Mouse (Mus musculus): ENCODE data around the gene Prkar1b. TPM values are rescaled to one million over a fixed set of nuclear protein-coding genes. Genes with fewer than 3 reads are reported as not detected.
A peak's percentile ranks its signal among the peaks of the same experiment; 100 is the strongest.

Prkar1b gene
- polyA plus RNA-seq (2015; fragmentation: Nextera tagmentation; extraction: Ambion mirVana) = 327 and 368 TPM in 2 replicates

DNA sequence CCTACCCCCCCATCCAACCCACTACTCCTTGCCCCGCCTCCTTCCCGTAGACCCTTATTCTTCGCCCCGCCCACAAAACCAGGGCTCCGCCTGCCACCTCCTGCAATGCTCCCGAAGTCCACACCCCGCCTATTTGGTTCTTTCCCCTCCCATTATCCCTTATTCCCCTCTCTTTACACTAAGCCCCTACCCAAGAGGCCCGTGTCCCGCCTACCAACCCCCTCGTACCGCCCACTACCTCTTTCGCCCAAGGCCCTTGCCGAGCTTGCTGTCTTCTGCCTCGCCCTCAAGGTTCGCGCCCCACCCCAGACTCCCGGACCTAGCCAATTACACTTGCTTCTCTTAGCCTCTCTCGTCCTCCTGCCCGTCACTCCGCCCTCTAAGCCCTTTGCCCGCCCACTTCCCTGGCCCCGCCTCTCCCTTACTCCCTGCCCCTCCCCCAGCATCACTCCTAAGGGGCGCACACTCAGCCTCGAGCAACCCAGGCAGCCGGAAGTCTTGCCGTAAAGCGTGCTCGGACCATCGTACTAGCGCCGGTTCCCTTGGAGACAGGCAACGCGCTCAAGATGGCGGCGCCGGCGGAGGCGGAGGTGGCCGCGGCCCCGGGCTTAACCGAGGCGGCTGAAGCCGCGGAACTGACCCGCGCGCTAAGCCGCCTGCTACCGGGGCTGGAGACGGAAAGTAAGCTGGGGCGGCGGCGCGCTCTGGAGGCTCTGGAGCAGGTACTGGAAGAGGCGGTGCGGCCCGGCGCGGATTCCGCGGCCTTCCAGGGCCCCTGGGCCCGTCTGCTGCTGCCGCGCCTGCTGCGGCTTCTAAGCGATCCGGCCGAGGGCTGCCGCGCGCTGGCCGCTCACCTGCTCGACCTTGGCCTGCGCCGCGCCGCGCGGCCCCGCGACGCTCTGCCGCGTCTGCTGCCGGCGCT is at the start of gene Prkar1b, which contains the start of gene Dnaaf5:
Gene Prkar1b (minus strand): TSS at position 321 of the 922 bp plus-strand sequence.
Gene Dnaaf5 (plus strand): TSS at position 543 of the 922 bp plus-strand sequence.
- WGBS = 0% methylated on average over 67 of the region's 87 CpGs
- H3K4me1 ChIP-seq (ENCODE audit: control insufficient read depth, insufficient read depth, low read length) = peaks cover 19% of the 10 kb centered on the region
- H3K4me3 ChIP-seq (ENCODE audit: low read depth, low read length) = peak within 1 kb of the TSS; percentile 91
- peak within 1 kb of the TSS; percentile 76 for H3K27ac ChIP-seq (ENCODE audit: low read length)
- peak within 1 kb of the TSS; percentile 79 for H3K9ac ChIP-seq (ENCODE audit: low read depth, low read length)
- H3K9me3 ChIP-seq (replicated peaks; ENCODE audit: control insufficient read depth, low read length, poor library complexity, severe bottlenecking) = no peaks in the 10 kb centered on the region
- peak; percentile 94 for ATAC-seq
- peaks cover 18% of the 10 kb centered on the region; the same call in 1 of the 2 replicates for H3K36me3 ChIP-seq (ENCODE audit: control insufficient read depth, insufficient read depth, low read length)
- no peaks in the 10 kb centered on the region for H3K27me3 ChIP-seq (ENCODE audit: control insufficient read depth, insufficient read depth, low read depth, low read length)
- peak within 1 kb of the TSS; percentile 94 for H3K4me2 ChIP-seq (ENCODE audit: low read length)

DNA sequence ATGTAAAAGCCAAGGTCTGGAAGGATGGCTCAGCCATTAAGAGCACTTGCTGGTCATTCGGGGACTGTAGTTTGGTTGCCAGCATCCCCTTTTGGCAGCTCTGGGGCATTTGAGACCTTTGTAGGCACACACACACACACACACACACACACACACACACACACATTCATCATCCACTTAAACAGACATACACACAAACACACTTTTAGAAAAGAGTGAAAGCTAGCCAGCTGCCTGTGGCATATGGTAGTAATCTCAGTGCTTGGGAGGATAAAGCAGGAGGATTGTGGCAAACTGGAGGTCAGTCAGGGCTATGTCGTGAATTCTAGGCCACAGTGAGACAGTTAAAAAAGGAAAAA is 49.8 kb upstream of the Prkar1b start:
- ATAC-seq = no peak
- peak overlapping the region; percentile 80 for H3K9ac ChIP-seq (ENCODE audit: low read depth, low read length)
- 44% methylated on average over 2 of the region's 2 CpGs for WGBS
- peak overlapping the region; percentile 77 for H3K4me3 ChIP-seq (ENCODE audit: low read depth, low read length)
- H3K27ac ChIP-seq (ENCODE audit: low read length) = peak overlapping the region; percentile 89
- H3K4me1 ChIP-seq (ENCODE audit: control insufficient read depth, insufficient read depth, low read length) = peaks cover 21% of the 10 kb centered on the region
- no peaks in the 10 kb centered on the region for H3K9me3 ChIP-seq (replicated peaks; ENCODE audit: control insufficient read depth, low read length, poor library complexity, severe bottlenecking)
- no peaks in the 10 kb centered on the region for H3K27me3 ChIP-seq (ENCODE audit: control insufficient read depth, insufficient read depth, low read depth, low read length)
- H3K36me3 ChIP-seq (ENCODE audit: control insufficient read depth, insufficient read depth, low read length) = no peaks in the 10 kb centered on the region
- peak overlapping the region; percentile 86 for H3K4me2 ChIP-seq (ENCODE audit: low read length)

DNA sequence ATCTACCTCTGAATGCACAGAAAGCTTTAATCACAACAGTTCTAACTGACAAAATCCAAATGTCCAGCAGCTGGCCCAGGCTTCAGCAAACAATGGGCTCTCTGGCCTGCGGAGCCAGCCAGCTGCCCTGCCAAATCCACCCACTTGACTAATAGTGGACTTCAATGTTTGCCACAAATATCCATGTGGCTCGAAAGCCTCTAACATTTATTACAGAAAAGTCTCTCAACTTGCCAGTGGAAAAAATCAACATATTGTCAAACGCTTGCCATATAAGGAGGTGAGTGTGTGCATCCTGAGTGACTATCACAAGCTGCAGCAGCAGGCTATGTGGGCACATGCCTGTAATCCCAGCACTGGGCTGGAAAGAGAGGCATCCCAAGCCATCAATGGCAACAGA is 49.0 kb upstream of the Prkar1b start:
- H3K36me3 ChIP-seq (ENCODE audit: control insufficient read depth, insufficient read depth, low read length) = no peaks in the 10 kb centered on the region
- no peak for ATAC-seq
- no peak overlapping the region for H3K4me2 ChIP-seq (ENCODE audit: low read length)
- H3K9ac ChIP-seq (ENCODE audit: low read depth, low read length) = no peak overlapping the region
- 84% methylated on average over 3 of the region's 3 CpGs for WGBS
- no peaks in the 10 kb centered on the region for H3K27me3 ChIP-seq (ENCODE audit: control insufficient read depth, insufficient read depth, low read depth, low read length)
- no peaks in the 10 kb centered on the region for H3K9me3 ChIP-seq (replicated peaks; ENCODE audit: control insufficient read depth, low read length, poor library complexity, severe bottlenecking)
- H3K27ac ChIP-seq (ENCODE audit: low read length) = no peak overlapping the region
- no peak overlapping the region for H3K4me3 ChIP-seq (ENCODE audit: low read depth, low read length)
- peaks cover 19% of the 10 kb centered on the region for H3K4me1 ChIP-seq (ENCODE audit: control insufficient read depth, insufficient read depth, low read length)

- H3K9me3 ChIP-seq (replicated peaks; ENCODE audit: control insufficient read depth, low read length, poor library complexity, severe bottlenecking) = no peaks in the 10 kb centered on the region
- peaks cover 10% of the 10 kb centered on the region; the same call in 1 of the 2 replicates for H3K36me3 ChIP-seq (ENCODE audit: control insufficient read depth, insufficient read depth, low read length)
- no peaks in the 10 kb centered on the region for H3K4me1 ChIP-seq (ENCODE audit: control insufficient read depth, insufficient read depth, low read length)
- no peak overlapping the region for H3K27ac ChIP-seq (ENCODE audit: low read length)
- H3K4me3 ChIP-seq (ENCODE audit: low read depth, low read length) = no peak overlapping the region
- 75% methylated on average over 5 of the region's 5 CpGs for WGBS
- H3K4me2 ChIP-seq (ENCODE audit: low read length) = no peak overlapping the region
- no peaks in the 10 kb centered on the region for H3K27me3 ChIP-seq (ENCODE audit: control insufficient read depth, insufficient read depth, low read depth, low read length)
- ATAC-seq = no peak
- no peak overlapping the region for H3K9ac ChIP-seq (ENCODE audit: low read depth, low read length)
These were observed 41.2 kb upstream of the Prkar1b start for GRCm38 (mm10) chr5:139190958-139191357.

DNA sequence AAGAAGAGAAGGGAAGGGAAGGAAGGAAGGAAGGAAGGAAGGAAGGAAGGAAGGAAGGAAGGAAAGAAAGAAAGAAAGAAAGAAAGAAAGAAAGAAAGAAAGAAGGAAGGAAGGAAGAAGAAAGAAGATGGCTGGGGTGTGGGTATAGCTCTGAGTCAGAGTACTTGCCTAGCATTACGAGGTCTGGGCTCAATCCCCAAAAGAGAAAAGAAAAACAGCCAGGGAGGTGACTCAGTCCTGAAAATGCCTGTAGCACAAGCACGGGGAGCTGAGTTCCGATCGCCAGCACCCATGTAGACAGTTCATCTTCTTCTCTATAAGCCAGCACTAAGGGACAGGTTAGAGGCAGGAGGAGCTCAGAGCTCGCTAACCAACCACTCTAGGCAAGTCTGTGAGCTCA is 39.9 kb upstream of the Prkar1b start:
- no peak overlapping the region for H3K27ac ChIP-seq (ENCODE audit: low read length)
- H3K4me3 ChIP-seq (ENCODE audit: low read depth, low read length) = no peak overlapping the region
- peaks cover 14% of the 10 kb centered on the region for H3K36me3 ChIP-seq (ENCODE audit: control insufficient read depth, insufficient read depth, low read length)
- H3K4me1 ChIP-seq (ENCODE audit: control insufficient read depth, insufficient read depth, low read length) = no peaks in the 10 kb centered on the region
- 98% methylated on average over 5 of the region's 5 CpGs for WGBS
- ATAC-seq = no peak
- H3K9ac ChIP-seq (ENCODE audit: low read depth, low read length) = no peak overlapping the region
- H3K27me3 ChIP-seq (ENCODE audit: control insufficient read depth, insufficient read depth, low read depth, low read length) = no peaks in the 10 kb centered on the region
- no peaks in the 10 kb centered on the region for H3K9me3 ChIP-seq (replicated peaks; ENCODE audit: control insufficient read depth, low read length, poor library complexity, severe bottlenecking)
- no peak overlapping the region for H3K4me2 ChIP-seq (ENCODE audit: low read length)

DNA sequence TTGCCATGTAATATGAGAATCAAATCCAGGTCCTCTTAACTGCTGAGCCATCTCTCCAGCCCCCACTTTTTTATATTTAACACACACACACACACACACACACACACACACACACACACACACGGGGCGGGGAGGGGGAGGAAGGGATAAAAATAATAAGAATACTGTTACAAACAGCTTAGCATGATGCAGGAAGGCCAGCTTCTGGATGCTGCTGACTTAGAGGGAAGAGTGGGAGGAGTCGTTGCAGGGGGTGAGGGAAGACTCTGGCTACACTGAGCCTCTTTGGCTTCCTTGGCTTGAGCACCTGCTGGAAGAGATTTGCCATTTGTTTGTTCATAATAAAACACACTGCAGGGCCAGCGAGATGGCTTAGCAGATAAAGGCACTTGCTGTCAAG is 35.1 kb upstream of the Prkar1b start:
- no peak for ATAC-seq
- Histone ChIP-seq H3K4me1 (ENCODE audit: control insufficient read depth, insufficient read depth, low read length) (no peaks in the 10 kb centered on the region), H3K27ac (ENCODE audit: low read length) (no peak overlapping the region), H3K27me3 (ENCODE audit: control insufficient read depth, insufficient read depth, low read depth, low read length) (no peaks in the 10 kb centered on the region), H3K4me3 (ENCODE audit: low read depth, low read length) (no peak overlapping the region), H3K4me2 (ENCODE audit: low read length) (no peak overlapping the region), H3K36me3 (ENCODE audit: control insufficient read depth, insufficient read depth, low read length) (peaks cover 30% of the 10 kb centered on the region), H3K9me3 (replicated peaks; ENCODE audit: control insufficient read depth, low read length, poor library complexity, severe bottlenecking) (no peaks in the 10 kb centered on the region), H3K9ac (ENCODE audit: low read depth, low read length) (no peak overlapping the region)
- 83% methylated on average over 4 of the region's 4 CpGs for WGBS

DNA sequence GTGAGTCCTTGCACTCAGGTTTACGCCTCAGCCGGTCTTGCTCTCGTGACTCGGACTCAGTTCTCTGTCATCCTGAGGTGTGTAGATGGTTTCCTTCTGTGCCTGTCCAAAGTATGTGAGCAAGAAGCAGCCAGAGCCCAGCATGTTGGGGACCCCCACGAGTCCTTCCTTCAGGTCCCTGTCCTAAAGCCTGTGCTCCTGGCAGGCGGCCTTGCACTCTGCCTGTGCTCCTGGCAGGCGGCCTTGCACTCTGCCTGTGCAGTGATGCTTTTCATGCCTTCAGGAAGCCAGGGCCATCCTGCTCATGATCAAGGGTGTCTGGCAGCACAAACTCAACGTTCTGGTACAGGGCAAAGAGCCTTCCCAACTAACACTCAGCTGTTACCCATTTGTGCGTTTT is 33.8 kb upstream of the Prkar1b start:
- peaks cover 30% of the 10 kb centered on the region for H3K36me3 ChIP-seq (ENCODE audit: control insufficient read depth, insufficient read depth, low read length)
- H3K27ac ChIP-seq (ENCODE audit: low read length) = no peak overlapping the region
- H3K4me2 ChIP-seq (ENCODE audit: low read length) = no peak overlapping the region
- H3K4me1 ChIP-seq (ENCODE audit: control insufficient read depth, insufficient read depth, low read length) = no peaks in the 10 kb centered on the region
- no peak overlapping the region for H3K4me3 ChIP-seq (ENCODE audit: low read depth, low read length)
- 93% methylated on average over 9 of the region's 9 CpGs for WGBS
- no peak overlapping the region for H3K9ac ChIP-seq (ENCODE audit: low read depth, low read length)
- no peak for ATAC-seq
- no peaks in the 10 kb centered on the region for H3K27me3 ChIP-seq (ENCODE audit: control insufficient read depth, insufficient read depth, low read depth, low read length)
- no peaks in the 10 kb centered on the region for H3K9me3 ChIP-seq (replicated peaks; ENCODE audit: control insufficient read depth, low read length, poor library complexity, severe bottlenecking)

DNA sequence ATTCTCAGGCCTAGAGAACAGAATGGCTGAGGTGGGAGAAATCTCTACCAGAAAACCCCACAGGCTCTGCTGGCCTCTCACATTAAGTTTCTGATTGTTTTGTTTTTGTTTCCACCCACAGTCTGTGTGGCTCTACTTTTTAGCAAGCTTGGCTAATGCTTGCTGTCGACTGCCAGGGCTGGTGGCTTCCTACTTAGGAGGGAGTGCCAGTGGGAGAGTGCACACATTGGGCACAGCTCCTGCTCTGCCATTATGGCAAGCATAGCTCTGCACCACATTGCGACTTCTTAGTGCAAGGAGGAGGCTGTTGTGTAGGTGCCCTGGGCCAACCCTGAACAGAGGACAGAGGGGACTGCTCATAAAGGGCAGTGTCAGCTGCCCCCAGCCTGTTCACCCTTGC is 33.3 kb upstream of the Prkar1b start:
- Histone ChIP-seq H3K27me3 (ENCODE audit: control insufficient read depth, insufficient read depth, low read depth, low read length) (no peaks in the 10 kb centered on the region), H3K9ac (ENCODE audit: low read depth, low read length) (no peak overlapping the region), H3K4me3 (ENCODE audit: low read depth, low read length) (no peak overlapping the region), H3K27ac (ENCODE audit: low read length) (no peak overlapping the region), H3K9me3 (replicated peaks; ENCODE audit: control insufficient read depth, low read length, poor library complexity, severe bottlenecking) (no peaks in the 10 kb centered on the region), H3K4me1 (ENCODE audit: control insufficient read depth, insufficient read depth, low read length) (no peaks in the 10 kb centered on the region), H3K36me3 (ENCODE audit: control insufficient read depth, insufficient read depth, low read length) (peaks cover 33% of the 10 kb centered on the region), H3K4me2 (ENCODE audit: low read length) (no peak overlapping the region)
- WGBS = 90% methylated on average over 2 of the region's 2 CpGs
- no peak for ATAC-seq

GRCm38 (mm10) chr5:139178895-139179631 is 29.3 kb upstream of the Prkar1b start:
- Histone ChIP-seq H3K27ac (ENCODE audit: low read length) (no peak overlapping the region), H3K9me3 (replicated peaks; ENCODE audit: control insufficient read depth, low read length, poor library complexity, severe bottlenecking) (no peaks in the 10 kb centered on the region), H3K4me2 (ENCODE audit: low read length) (no peak overlapping the region), H3K27me3 (ENCODE audit: control insufficient read depth, insufficient read depth, low read depth, low read length) (no peaks in the 10 kb centered on the region), H3K4me3 (ENCODE audit: low read depth, low read length) (no peak overlapping the region), H3K9ac (ENCODE audit: low read depth, low read length) (no peak overlapping the region), H3K4me1 (ENCODE audit: control insufficient read depth, insufficient read depth, low read length) (peaks cover 11% of the 10 kb centered on the region), H3K36me3 (ENCODE audit: control insufficient read depth, insufficient read depth, low read length) (peaks cover 18% of the 10 kb centered on the region)
- 30% methylated on average over 11 of the region's 11 CpGs for WGBS
- ATAC-seq = peak; percentile 81
